Mouse (Mus musculus): ENCODE data around the gene Thy1. TPM values are rescaled to one million over a fixed set of nuclear protein-coding genes. Genes with fewer than 3 reads are reported as not detected.

Gene Thy1
- polyA plus RNA-seq, 1 experiment from 2014 or later = 18.7 TPM

DNA sequence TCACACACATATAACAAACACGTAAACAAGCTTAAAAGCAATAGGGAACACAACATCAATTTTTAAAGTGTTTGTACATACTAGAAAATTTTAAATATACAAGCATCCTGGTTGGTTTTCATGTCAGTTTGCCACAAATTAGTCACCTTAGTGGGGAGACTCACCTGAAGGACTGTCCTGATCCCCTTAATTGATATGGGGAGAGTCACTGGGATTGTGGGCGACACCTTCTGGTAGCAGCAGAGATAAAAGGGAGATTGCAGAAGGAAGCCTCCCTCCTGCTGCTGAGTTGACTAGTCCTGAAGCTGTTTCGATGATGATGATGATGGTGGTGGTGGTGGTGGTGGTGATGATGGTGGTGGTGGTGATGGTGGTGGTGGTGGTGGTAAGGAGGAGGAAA lies 9.7 kb downstream of the Thy1 start:
- no peak overlapping the region for H3K9ac ChIP-seq (ENCODE audit: low read depth, low read length)
- H3K4me3 ChIP-seq (ENCODE audit: low read length) = no peak overlapping the region
- no peaks in the 10 kb centered on the region for H3K4me1 ChIP-seq (ENCODE audit: control insufficient read depth, insufficient read depth, low read depth, low read length)
- no peaks in the 10 kb centered on the region for H3K36me3 ChIP-seq (ENCODE audit: control insufficient read depth, insufficient read depth, low read length)
- H3K4me2 ChIP-seq (ENCODE audit: low read length) = no peak overlapping the region
- no peaks in the 10 kb centered on the region for H3K9me3 ChIP-seq (ENCODE audit: control insufficient read depth, low read length)
- ATAC-seq = no peak
- H3K27me3 ChIP-seq (replicated peaks; ENCODE audit: control insufficient read depth, insufficient read depth, low read length) = no peaks in the 10 kb centered on the region
- no peak overlapping the region for H3K27ac ChIP-seq (ENCODE audit: low read depth, low read length)
- 68% methylated on average over 3 of the region's 3 CpGs for WGBS

DNA sequence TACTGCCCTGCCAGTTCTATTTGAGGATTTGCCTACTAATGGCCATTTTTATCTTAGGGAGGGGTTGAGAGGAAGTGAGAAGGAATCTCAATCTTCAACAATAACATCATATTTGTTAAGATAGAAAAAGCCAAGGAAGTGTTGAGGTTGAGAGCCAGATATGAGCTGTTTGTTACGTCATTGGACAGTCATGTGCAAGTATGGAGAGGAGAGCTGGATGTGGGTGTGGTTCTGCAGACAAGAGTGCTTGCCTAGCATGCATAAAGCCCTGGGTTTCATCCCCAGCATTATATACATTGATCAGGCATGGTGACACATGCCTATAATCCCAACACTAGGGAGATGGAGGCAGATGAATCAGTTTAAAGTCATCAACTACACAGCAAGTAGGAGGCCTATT lies 10.8 kb downstream of the Thy1 start:
- no peak overlapping the region for H3K4me2 ChIP-seq (ENCODE audit: low read length)
- no peaks in the 10 kb centered on the region for H3K9me3 ChIP-seq (ENCODE audit: control insufficient read depth, low read length)
- no peaks in the 10 kb centered on the region for H3K36me3 ChIP-seq (ENCODE audit: control insufficient read depth, insufficient read depth, low read length)
- no peaks in the 10 kb centered on the region for H3K27me3 ChIP-seq (replicated peaks; ENCODE audit: control insufficient read depth, insufficient read depth, low read length)
- ATAC-seq = no peak
- H3K4me1 ChIP-seq (ENCODE audit: control insufficient read depth, insufficient read depth, low read depth, low read length) = no peaks in the 10 kb centered on the region
- WGBS = 93% methylated on average over 1 of the region's 1 CpGs
- no peak overlapping the region for H3K4me3 ChIP-seq (ENCODE audit: low read length)
- no peak overlapping the region for H3K27ac ChIP-seq (ENCODE audit: low read depth, low read length)
- no peak overlapping the region for H3K9ac ChIP-seq (ENCODE audit: low read depth, low read length)

DNA sequence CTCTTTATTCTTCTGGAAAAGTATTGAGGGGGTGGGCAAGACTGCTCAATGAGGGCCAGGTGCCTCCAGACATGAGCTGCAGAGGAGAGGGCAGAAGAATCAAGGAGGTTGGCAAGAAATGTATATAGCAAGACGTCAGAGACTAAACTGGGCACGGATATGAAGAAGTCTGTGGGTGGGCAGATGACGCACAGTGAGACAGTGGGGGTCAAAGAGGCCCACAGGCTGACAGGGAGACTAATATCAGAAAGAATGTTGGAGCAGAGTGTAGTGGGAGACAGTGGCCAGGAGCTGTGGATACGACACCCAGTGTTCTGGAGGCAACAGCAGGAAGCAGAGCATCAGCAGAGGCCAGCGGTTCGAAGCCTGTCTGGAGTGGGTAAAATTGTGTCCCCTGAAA lies 15.4 kb downstream of the Thy1 start:
- ATAC-seq = no peak
- H3K9me3 ChIP-seq (ENCODE audit: control insufficient read depth, low read length) = no peaks in the 10 kb centered on the region
- H3K27me3 ChIP-seq (replicated peaks; ENCODE audit: control insufficient read depth, insufficient read depth, low read length) = no peaks in the 10 kb centered on the region
- H3K9ac ChIP-seq (ENCODE audit: low read depth, low read length) = no peak overlapping the region
- H3K36me3 ChIP-seq (ENCODE audit: control insufficient read depth, insufficient read depth, low read length) = no peaks in the 10 kb centered on the region
- 88% methylated on average over 6 of the region's 6 CpGs for WGBS
- H3K4me1 ChIP-seq (ENCODE audit: control insufficient read depth, insufficient read depth, low read depth, low read length) = no peaks in the 10 kb centered on the region
- H3K4me3 ChIP-seq (ENCODE audit: low read length) = no peak overlapping the region
- H3K27ac ChIP-seq (ENCODE audit: low read depth, low read length) = no peak overlapping the region
- no peak overlapping the region for H3K4me2 ChIP-seq (ENCODE audit: low read length)

DNA sequence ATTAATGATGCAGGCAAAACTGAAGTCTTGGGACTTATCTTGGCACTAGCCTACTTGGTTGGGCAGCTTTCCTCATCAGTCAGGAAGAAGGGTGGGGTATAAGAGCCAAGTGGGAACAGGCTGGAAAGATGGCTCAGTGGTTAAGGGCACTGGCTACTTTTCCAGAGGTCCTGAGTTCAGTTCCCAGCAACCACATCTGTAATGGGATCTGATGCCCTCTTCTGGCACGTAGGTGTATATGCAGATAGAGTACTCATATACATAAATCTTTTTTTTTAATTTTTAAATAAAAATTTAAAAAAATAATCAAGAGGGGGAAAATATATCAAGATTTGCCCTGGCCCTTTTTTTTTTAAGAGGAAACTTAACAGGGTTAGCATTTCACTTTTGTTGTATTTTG lies 22.0 kb downstream of the Thy1 start:
- H3K4me1 ChIP-seq (ENCODE audit: control insufficient read depth, insufficient read depth, low read depth, low read length) = no peaks in the 10 kb centered on the region
- no peak for ATAC-seq
- H3K4me3 ChIP-seq (ENCODE audit: low read length) = no peak overlapping the region
- H3K9me3 ChIP-seq (ENCODE audit: control insufficient read depth, low read length) = no peaks in the 10 kb centered on the region
- H3K9ac ChIP-seq (ENCODE audit: low read depth, low read length) = no peak overlapping the region
- H3K36me3 ChIP-seq (ENCODE audit: control insufficient read depth, insufficient read depth, low read length) = no peaks in the 10 kb centered on the region
- no peaks in the 10 kb centered on the region for H3K27me3 ChIP-seq (replicated peaks; ENCODE audit: control insufficient read depth, insufficient read depth, low read length)
- H3K27ac ChIP-seq (ENCODE audit: low read depth, low read length) = no peak overlapping the region
- no peak overlapping the region for H3K4me2 ChIP-seq (ENCODE audit: low read length)
- 52% methylated on average over 1 of the region's 1 CpGs for WGBS

DNA sequence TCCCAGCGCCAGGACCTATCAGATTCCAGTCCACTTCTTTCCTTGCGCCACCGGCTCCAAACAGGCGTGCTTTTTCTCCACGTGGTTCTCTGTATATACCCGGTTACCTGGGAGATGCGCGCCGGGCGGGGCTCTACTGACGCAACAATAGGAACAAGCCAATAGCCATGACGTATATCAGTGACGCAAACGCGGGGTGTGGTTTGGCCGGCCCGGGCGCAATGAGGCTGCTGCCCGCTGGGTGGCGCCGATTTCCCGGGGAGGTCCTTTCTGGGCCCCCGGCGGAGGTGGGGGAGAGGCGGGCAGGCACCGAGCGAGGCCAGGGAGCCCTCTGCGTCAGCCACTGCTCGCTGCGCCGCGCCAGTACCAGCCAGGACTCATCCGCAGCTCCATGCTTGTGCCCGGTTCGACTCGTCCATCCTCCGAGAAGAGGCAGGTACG lies 23.6 kb downstream of the Thy1 start, which contains the start of gene Usp2:
TSS of gene Usp2 (plus strand) at position 237 of the 441 bp plus-strand sequence.
- peak within 1 kb of the TSS; percentile 89 for H3K4me2 ChIP-seq (ENCODE audit: low read length)
- H3K27ac ChIP-seq (ENCODE audit: low read depth, low read length) = peak within 1 kb of the TSS; percentile 7; the same call in 1 of the 2 replicates
- H3K4me1 ChIP-seq (ENCODE audit: control insufficient read depth, insufficient read depth, low read depth, low read length) = no peaks in the 10 kb centered on the region
- H3K9ac ChIP-seq (ENCODE audit: low read depth, low read length) = peak within 1 kb of the TSS; percentile 64
- no peaks in the 10 kb centered on the region for H3K9me3 ChIP-seq (ENCODE audit: control insufficient read depth, low read length)
- no peaks in the 10 kb centered on the region for H3K36me3 ChIP-seq (ENCODE audit: control insufficient read depth, insufficient read depth, low read length)
- peak; percentile 98 for ATAC-seq
- peak within 1 kb of the TSS; percentile 50 for H3K4me3 ChIP-seq (ENCODE audit: low read length)
- H3K27me3 ChIP-seq (replicated peaks; ENCODE audit: control insufficient read depth, insufficient read depth, low read length) = no peaks in the 10 kb centered on the region
- under 1% methylated on average over 34 of the region's 38 CpGs for WGBS

DNA sequence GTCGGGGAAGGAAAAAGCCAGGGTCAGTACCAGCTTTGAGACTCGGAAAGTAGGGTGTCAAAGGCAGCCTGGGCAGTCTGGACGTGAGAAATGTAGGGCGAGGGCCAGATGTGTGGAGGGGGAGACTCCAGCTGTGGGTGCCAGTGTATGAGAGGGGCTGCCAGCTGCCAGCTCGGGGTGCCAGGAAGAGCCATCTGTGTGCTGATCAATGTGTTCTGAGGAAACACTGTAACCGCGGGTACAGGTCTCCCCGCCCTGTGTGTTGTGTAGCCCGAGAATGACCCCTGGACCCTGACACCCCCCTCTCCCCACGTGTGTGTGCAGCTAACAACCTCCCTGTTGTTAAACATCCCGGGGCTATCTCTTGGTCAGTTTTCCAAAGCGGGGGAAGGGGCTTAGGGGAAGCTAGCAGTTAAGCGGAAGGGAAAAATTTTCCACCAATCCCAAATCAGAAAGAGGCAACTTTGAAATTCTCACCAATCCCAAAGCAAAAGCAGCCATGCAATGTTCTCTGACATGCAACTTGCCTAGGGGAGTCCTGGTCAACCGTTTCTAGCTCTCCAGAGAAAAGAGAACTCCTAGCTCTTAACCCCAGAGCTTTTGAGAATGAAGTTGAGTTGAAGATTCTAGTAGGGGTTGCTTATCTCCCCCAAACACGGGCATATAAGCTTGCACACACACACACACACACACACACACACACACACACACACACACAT lies 24.2 kb downstream of the Thy1 start:
- WGBS = 5% methylated on average over 15 of the region's 15 CpGs
- H3K4me3 ChIP-seq (ENCODE audit: low read length) = peak overlapping the region; percentile 50
- no peaks in the 10 kb centered on the region for H3K36me3 ChIP-seq (ENCODE audit: control insufficient read depth, insufficient read depth, low read length)
- peak overlapping the region; percentile 7; the same call in 1 of the 2 replicates for H3K27ac ChIP-seq (ENCODE audit: low read depth, low read length)
- no peaks in the 10 kb centered on the region for H3K4me1 ChIP-seq (ENCODE audit: control insufficient read depth, insufficient read depth, low read depth, low read length)
- peak; percentile 46; the same call in 1 of the 2 replicates for ATAC-seq
- peak overlapping the region; percentile 89 for H3K4me2 ChIP-seq (ENCODE audit: low read length)
- H3K9ac ChIP-seq (ENCODE audit: low read depth, low read length) = peak overlapping the region; percentile 64
- no peaks in the 10 kb centered on the region for H3K9me3 ChIP-seq (ENCODE audit: control insufficient read depth, low read length)
- no peaks in the 10 kb centered on the region for H3K27me3 ChIP-seq (replicated peaks; ENCODE audit: control insufficient read depth, insufficient read depth, low read length)

DNA sequence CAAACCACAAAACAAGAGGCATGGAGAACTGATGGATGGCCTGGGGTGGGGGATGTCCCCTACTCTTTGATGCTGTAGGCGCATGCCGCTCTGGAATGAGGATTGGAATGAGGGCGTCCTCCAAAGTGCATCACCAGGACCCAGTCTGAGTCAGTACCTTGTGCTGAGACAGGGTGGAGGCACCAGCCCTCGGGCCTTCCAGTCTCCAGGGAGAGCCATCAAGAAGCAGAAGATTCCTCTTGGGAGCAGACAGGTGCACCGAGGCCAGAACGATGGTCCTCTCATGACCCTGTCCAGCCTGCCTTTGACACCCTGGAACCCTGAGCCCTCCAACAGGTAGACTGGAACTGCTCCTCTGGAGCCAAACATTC lies 24.8 kb downstream of the Thy1 start:
- H3K4me3 ChIP-seq (ENCODE audit: low read length) = no peak overlapping the region
- peak overlapping the region; percentile 89 for H3K4me2 ChIP-seq (ENCODE audit: low read length)
- H3K27me3 ChIP-seq (replicated peaks; ENCODE audit: control insufficient read depth, insufficient read depth, low read length) = no peaks in the 10 kb centered on the region
- H3K27ac ChIP-seq (ENCODE audit: low read depth, low read length) = no peak overlapping the region
- no peak overlapping the region for H3K9ac ChIP-seq (ENCODE audit: low read depth, low read length)
- H3K4me1 ChIP-seq (ENCODE audit: control insufficient read depth, insufficient read depth, low read depth, low read length) = no peaks in the 10 kb centered on the region
- no peaks in the 10 kb centered on the region for H3K9me3 ChIP-seq (ENCODE audit: control insufficient read depth, low read length)
- WGBS = 78% methylated on average over 6 of the region's 6 CpGs
- no peaks in the 10 kb centered on the region for H3K36me3 ChIP-seq (ENCODE audit: control insufficient read depth, insufficient read depth, low read length)
- no peak for ATAC-seq

DNA sequence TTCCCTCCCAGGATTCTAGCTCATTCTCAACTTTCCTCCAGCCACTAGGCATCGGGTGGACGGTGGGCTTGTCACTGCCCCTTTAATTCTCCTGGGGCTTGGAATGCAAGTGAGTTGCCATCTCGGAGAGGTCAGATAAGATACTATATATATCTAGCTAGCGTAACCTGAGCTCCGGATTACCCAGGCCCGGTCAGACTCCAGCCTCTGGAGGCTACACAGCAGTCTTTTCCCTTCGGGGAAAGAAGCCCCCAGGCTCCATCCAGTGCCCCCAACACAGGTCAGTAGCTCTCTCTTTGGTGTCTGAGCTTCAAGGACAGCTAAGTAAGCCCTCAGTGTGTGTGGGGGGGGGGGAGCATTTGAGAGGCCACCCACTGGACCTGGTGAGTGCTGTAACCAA lies 26.1 kb downstream of the Thy1 start:
- no peak overlapping the region for H3K4me2 ChIP-seq (ENCODE audit: low read length)
- ATAC-seq = no peak
- no peaks in the 10 kb centered on the region for H3K4me1 ChIP-seq (ENCODE audit: control insufficient read depth, insufficient read depth, low read depth, low read length)
- H3K9ac ChIP-seq (ENCODE audit: low read depth, low read length) = no peak overlapping the region
- H3K4me3 ChIP-seq (ENCODE audit: low read length) = no peak overlapping the region
- no peaks in the 10 kb centered on the region for H3K27me3 ChIP-seq (replicated peaks; ENCODE audit: control insufficient read depth, insufficient read depth, low read length)
- WGBS = 48% methylated on average over 7 of the region's 7 CpGs
- H3K9me3 ChIP-seq (ENCODE audit: control insufficient read depth, low read length) = no peaks in the 10 kb centered on the region
- no peak overlapping the region for H3K27ac ChIP-seq (ENCODE audit: low read depth, low read length)
- no peaks in the 10 kb centered on the region for H3K36me3 ChIP-seq (ENCODE audit: control insufficient read depth, insufficient read depth, low read length)

DNA sequence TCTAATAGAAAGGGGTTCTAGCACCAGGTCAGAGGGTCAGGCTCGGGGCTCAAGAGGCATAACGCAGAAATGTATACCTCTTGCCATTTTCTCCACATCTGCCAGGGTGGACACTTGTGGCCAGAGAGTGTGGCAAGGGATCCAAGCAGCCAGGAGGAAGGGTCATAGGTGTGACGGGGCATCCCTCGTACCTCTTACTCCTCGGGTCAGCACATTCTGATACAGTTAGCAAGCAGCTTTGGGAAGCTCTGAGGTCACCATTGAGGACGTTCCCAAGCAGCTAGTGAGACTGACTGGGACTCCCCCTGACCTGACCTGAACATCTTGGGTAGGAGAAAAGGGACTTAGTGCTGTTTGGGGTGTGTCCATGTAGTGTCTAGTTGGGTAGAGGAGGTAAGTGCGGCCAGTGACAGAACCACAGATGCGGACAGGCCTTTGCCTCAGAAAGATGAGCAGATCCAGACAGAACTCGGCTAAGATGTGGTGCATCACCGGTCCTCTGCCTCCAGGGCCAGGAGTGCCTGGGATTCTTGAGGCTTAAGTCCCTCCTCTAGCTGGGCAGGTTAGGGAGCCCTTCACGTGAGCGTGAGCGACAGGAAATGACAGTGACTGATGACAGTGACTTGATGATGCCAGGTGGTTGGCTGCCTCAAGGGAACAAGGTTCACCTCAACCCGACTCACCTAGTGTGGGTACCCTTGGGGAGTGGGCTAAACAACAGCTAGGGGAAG lies 27.1 kb downstream of the Thy1 start:
- Histone ChIP-seq H3K4me3 (ENCODE audit: low read length) (no peak overlapping the region), H3K27ac (ENCODE audit: low read depth, low read length) (no peak overlapping the region), H3K27me3 (replicated peaks; ENCODE audit: control insufficient read depth, insufficient read depth, low read length) (no peaks in the 10 kb centered on the region), H3K4me1 (ENCODE audit: control insufficient read depth, insufficient read depth, low read depth, low read length) (no peaks in the 10 kb centered on the region), H3K36me3 (ENCODE audit: control insufficient read depth, insufficient read depth, low read length) (no peaks in the 10 kb centered on the region), H3K9ac (ENCODE audit: low read depth, low read length) (no peak overlapping the region), H3K9me3 (ENCODE audit: control insufficient read depth, low read length) (no peaks in the 10 kb centered on the region), H3K4me2 (ENCODE audit: low read length) (no peak overlapping the region)
- ATAC-seq = no peak
- WGBS = 76% methylated on average over 14 of the region's 14 CpGs

Measured in hindbrain, embryonic 16.5 days (tissue).